Mouse (Mus musculus): ENCODE measurements at regions not wholly inside any gene's neighbourhood (a gene's known extent, or its start where the extent isn't known, plus 50 kb on each side); places are given as distances from the start of the nearest gene placed in this dataset.
"Not testable (repeated sequence)": the region's sequence is repeated elsewhere in the genome, so short reads cannot be mapped to it uniquely, and the experiment has no call there.

GRCm38 (mm10) chr11:22458951-22459703 lies 52.8 kb upstream of the Tmem17 start:
- no peaks in the 10 kb centered on the region for H3K4me1 ChIP-seq (ENCODE audit: control insufficient read depth, insufficient read depth, low read length)
- H3K27ac ChIP-seq (ENCODE audit: low read depth, low read length) = no peak overlapping the region
- no peak overlapping the region for H3K9ac ChIP-seq (ENCODE audit: low read depth, low read length)
- no peak for ATAC-seq (ENCODE audit: low FRiP score, low TSS enrichment)
- H3K9me3 ChIP-seq (ENCODE audit: control insufficient read depth, low read length) = no peaks in the 10 kb centered on the region
- H3K4me2 ChIP-seq (replicated peaks; ENCODE audit: low read depth, low read length) = no peak overlapping the region
- no peaks in the 10 kb centered on the region for H3K27me3 ChIP-seq (ENCODE audit: control insufficient read depth, insufficient read depth, low read length)
- 80% methylated on average over 5 of the region's 5 CpGs for WGBS
- H3K4me3 ChIP-seq (ENCODE audit: low read length) = no peak overlapping the region
- H3K36me3 ChIP-seq (ENCODE audit: control insufficient read depth, insufficient read depth, low read length) = no peaks in the 10 kb centered on the region

- H3K9ac ChIP-seq (ENCODE audit: low read depth, low read length); H3K27me3 ChIP-seq (ENCODE audit: control insufficient read depth, insufficient read depth, low read length); ATAC-seq (ENCODE audit: low FRiP score, low TSS enrichment); H3K4me1 ChIP-seq (ENCODE audit: control insufficient read depth, insufficient read depth, low read length); H3K36me3 ChIP-seq (ENCODE audit: control insufficient read depth, insufficient read depth, low read length); H3K27ac ChIP-seq (ENCODE audit: low read depth, low read length); H3K4me2 ChIP-seq (replicated peaks; ENCODE audit: low read depth, low read length); H3K9me3 ChIP-seq (ENCODE audit: control insufficient read depth, low read length); H3K4me3 ChIP-seq (ENCODE audit: low read length): not testable (repeated sequence)
- WGBS = 89% methylated on average over 8 of the region's 8 CpGs
Measured at GRCm38 (mm10) chr11:22461019-22461735, 50.7 kb upstream of the Tmem17 start.
